Mouse (Mus musculus): ENCODE measurements around the gene Tectb.
"Not testable (repeated sequence)": the region's sequence is repeated elsewhere in the genome, so short reads cannot be mapped to it uniquely, and the experiment has no call there.

The Tectb gene

DNA sequence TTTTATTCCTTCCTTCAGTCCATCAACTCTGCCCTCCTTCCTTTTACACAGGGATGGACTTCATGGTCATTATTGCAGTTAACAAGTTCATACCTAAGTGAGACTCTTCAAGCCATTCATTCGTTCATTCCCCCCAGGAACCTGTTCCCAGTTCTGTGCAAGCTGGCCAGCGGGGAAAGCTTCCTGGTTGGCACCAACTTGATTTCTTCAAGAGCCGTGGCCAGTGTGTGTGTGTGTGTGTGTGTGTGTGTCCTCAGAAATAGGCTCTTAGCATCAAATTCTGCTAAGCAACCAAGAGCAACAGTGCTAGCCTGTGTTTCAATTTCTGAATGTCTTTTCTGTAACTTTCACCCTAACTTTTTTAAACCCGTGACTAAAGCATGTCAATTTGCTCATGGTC lies 14.6 kb upstream of the Tectb start:
- DNase-seq (ENCODE audit: low read depth): no peak

DNA sequence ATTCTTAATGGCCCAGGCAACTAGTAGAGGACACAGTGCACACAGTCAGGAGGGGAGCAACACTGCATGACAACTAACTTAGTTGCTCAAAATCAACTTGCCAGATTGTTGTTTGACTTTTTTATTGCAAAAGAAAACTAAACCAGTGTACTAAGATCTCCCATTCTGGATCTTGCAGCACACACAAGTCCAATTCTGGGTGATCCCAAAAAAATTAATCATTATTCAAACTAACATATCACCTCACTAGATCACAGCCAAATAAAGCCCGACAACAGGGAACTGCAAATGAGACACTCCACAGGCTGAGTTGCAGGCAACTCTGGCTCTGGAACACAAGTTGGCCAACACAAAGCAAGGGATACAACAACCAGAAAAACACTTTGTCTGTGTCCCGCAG lies 13.8 kb upstream of the Tectb start:
- DNase-seq (ENCODE audit: low read depth): no peak

DNA sequence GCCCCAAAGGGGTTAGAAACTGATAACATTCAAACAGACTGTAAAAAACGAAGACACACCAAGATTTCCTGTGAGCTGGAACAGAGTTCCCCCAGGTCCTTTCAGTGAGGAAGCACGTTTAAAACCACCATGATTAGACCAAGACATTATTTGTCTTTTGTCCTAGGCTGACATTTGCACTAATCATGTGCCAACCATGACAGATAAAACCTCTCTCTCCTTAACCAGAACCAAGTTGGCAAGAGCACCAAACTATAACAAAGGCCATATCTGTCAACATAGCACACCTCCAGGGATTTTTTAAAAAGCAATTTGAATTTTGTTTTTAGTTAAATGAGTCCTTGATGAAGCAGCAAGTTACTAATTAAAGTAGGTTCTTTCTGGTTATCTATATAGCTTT lies 12.8 kb upstream of the Tectb start:
- no peak for DNase-seq (ENCODE audit: low read depth)

DNA sequence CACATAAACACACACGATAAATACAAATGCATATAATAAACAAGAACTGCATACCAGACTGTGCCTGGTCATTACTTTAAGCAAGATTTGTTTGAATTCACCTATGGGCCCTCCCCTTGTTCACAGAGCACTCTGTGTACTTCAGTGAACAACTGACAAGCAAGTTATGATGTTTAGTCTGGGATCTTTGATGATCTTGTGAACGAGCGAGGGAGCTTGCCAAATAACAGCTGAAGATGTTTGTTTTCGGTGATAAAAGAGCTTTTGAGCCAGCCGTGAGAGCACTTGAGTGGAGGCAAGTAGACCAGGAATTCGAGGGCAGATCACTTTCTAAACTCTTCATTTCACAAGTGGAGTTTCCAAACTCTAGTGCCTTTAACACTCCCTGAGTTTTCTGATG lies 12.2 kb upstream of the Tectb start:
- DNase-seq (ENCODE audit: low read depth): no peak

DNA sequence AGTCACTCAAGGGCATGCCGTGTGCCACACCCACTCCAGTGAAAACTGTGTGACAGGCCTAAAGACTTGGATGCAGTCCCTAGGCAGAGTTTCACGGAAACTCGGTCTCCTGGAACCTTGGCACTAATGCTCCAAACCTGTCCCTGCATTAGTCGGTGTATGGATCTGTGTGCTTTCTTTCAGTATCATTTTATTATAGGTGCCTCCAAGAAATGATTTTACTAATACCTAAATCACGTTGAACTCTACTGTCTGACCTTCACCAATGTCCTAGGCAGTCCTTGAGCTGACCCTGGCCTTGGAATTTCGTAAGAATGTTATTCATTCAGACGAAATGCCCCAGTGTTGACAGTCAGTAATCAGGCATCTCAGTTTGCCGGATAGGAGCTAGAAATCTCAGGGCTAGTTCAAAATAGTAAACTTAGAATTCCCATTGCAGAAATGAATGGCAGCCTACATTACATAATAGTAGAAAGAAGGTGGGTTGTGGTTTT lies 11.2 kb upstream of the Tectb start:
- DNase-seq (ENCODE audit: low read depth): not testable (repeated sequence)

DNA sequence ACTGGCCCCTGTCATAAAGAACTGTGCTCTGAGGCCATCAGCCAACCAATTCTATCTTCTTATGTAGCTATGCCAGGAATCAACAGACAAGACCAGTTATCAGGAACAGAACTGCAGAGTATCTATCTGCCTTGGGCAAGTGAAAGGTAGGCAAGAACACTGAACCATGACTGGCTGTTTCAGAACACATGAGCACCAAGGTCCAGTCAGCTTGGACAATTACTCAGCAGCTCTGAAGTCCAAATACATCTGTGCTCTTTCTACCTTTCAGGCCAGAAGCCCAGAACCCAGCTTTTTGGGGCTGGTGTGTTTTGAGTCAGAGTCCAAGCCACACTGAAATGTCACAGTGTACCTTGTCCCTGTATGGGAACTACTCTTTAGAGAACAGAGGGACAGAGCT lies 10.1 kb upstream of the Tectb start:
- DNase-seq (ENCODE audit: low read depth): no peak

DNA sequence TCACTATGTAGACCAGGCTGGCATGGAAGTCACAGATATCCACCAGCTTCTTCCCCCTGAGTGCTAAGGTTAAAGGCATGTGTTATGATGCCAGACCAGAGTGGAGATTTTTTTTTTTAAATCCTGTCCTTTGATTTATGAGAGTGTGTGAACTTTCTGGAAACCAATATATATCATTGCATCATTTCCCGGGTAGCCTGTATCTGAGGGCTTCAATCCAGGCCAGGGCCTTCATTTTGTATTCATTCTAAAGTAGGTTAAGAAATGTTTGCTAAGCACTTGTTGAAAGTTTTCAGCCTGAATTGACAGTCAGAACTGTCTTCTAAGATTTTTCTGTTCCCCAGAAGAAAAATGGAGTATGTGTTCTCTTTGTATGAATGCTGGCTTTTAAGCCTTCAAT lies 8.9 kb upstream of the Tectb start:
- DNase-seq (ENCODE audit: low read depth): no peak

DNA sequence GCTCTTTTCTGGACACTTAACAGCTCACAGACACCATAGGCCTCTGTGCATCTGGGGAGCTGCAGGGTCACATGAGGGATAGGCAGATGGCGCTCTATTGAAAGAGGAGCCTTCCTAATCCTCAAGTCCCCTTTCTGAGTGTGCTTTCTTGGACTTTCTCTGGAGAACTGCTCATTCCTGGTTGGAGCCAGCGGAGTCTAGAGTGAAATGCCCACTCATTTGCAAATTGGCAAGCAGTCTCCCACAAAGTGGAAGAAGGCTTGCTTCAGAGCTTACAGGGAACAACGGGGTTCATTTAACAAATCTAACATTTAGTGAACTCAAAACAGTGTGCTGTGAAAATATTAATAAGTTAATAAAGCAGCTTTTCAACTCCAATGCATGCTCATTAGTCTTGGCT lies 3.4 kb upstream of the Tectb start:
- no peak for DNase-seq (ENCODE audit: low read depth)

DNA sequence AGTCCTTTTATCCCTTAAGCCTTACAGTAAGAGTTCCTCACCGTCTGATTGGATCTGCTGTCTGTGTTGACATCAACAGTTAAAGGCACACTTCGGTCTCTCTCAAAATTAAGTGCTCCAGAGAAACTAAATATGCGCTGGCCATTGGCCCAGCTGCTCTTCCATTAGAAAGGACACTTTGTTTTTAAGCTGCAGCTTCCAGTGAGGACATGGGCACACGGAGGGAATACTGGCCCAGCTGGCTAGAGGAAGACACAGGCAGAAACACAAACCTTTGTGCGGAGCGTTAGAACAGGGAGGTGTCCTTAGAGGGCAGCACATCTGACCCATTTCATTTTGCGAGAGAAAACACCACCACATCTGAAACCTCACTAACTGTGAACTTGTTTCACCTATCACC lies 3.9 kb downstream of the Tectb start:
- no peak for DNase-seq (ENCODE audit: low read depth)

DNA sequence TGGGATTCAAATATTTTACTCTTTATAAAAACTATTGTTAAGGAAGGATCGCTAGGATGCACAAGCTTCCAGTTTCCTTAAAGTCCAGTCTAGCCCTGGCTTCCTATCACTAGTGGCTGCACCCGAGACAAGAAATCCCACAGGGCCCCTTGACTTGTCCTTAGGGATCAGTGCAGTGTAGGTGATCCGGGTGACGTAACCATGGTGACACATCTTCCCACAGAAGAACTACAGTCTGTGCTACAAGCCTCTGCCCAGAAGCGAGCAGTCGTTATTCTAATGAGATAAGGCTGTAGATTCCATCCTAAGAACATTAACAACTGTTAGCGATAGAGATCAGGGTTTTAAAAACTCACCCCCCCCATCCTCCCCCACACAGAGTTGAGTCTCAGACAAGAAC lies 4.5 kb downstream of the Tectb start:
- no peak for DNase-seq (ENCODE audit: low read depth)

DNA sequence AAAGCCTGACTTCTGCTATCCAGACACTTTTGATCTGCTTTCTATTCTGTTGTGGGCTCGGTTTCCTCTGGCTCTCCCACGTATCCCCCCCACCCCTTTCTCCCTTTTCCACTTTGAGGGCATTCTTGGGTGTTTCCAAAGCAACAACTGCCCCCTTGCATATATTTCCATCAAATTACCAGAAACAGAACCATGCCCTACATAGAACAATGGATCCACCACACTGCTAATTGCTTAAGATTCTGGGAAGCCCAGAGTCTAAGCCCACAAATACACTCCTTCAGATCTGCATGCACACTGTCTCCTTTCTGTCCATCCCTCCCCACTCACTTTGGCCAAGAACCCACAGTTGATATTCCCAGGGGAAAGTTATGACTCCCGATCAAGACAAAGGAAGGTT lies 5.1 kb downstream of the Tectb start:
- DNase-seq (ENCODE audit: low read depth): no peak

DNA sequence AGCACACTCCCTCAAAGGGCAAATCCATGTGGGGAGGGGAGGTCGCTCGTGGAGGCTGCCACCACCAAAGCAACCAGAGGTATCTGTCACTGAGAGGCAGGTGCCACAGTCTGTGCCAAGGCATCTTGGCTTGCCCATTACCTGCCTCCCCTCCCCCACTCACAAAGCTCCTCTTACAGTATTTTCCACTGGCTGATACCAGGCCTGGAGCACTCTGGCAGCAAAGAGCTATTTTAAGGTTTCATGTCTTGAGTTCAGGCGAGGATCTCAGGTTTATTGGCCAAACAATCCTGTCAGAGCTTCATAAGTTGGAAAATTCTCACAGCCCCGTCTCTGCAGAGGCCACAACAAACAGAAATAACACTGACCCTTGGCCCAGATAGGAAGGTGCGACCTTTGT lies 9.5 kb downstream of the Tectb start:
- DNase-seq (ENCODE audit: low read depth): no peak

DNA sequence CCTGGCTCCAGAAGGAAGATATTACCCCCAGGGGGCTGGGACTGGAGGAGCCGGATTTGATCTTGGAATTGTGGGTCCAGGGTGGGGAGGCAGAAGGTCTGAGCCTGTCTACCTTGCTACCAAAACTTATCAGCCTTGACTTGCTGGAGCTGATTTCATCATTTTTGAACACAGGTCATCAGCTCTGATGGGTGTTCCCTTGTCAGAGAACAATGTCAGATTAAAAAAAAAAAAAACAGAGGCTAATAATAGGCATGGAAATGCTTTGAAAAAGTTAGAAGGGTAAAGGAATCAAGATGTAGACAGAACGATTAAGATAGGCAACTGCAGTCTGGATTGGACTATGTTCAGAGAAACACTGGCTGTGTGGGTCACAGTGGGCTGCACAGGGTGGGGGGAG lies 11.1 kb downstream of the Tectb start:
- no peak for DNase-seq (ENCODE audit: low read depth)

DNA sequence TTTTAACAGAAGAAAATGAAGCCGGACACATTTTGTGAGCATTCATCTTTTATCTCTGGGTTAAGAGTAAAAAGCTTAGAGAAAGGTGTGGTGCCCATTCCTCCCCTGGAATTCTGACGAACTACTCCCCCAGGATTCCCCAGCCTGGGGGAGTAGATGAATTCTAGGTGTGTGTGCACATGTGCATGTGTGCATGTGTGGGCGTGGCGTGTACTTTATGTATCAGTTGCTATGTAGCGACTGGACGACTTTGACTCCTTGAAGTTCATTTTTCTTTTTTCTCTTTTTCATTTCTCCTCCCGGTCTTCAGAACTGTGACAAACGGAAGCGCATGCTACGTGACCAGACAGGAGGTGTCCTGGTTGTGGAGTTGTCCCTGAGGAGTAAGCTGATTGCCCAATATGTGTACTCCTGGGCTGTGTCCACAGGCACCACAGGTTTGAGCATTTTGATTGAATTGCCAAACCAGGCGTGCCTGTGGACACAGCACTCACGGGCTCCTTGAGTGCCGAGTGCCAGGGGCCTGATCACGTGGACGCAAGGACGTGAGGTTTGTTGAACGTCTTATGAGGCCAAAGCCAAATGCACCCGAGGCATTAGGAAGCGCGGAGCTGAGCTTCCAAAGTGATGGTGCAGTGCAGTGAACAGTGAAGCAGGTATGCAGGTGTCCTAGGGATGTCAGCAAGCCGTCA lies 11.9 kb downstream of the Tectb start:
- no peak for DNase-seq (ENCODE audit: low read depth)

DNA sequence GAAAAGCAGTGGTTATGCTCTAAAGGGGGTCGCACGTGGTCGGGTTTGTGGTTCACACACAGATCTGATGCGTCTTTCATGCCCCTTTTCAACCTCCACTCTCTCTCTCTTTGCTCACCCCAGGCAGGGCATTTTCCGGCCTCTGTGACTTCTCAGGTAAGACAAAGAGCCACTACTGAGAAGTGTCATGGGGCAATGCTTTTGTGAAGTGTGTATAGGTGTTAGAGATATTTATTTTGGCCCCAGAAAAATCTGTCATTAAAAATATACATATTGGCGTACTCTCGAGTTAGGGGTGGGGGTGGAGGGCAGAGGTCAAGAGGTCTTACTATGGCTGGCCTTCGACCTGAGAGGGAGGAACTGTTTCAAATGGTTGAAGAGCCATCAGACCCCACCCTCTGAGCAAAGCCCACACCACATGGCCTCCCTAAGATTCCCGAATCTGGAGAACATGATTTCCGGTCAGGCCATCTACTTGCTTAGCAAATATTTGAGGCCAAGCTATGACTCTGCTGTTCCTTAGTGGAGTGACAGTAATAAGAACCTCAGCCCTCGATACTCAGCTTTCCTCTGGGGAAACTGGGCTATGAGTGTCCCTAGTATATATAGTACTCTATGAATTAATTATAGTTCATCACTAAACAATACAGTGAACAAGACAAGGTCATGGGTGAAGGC lies 13.3 kb downstream of the Tectb start:
- DNase-seq (ENCODE audit: low read depth): no peak

DNA sequence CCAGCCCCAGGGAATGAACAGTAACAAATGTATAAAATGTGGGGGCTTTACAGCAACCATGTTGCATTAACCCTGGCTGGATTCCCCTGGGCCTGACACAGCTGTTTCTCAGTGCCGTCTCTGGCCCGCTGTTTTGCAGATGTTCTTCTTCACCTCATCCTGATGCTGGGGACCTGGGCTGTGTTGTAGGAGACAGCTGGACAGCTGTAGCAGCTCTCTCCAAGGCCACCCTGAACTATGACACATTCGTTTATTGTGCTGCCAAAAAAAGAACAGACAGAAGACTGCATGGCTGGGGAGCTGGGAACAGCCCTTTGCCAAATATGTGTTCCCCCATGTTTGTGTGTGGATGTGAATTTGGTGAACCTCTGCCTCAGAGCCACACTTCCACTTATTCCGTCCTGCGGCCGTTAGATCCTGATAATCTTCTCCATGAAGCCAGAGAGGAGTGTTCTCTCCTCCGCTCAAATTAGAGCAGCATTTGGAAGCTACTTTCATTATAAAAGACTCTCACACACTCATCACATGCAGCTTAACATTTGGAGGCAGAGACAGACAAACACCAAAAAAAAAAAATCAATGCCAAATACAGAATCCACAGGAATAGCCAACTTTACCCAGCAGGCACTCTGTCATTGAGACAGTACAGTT lies 14.1 kb downstream of the Tectb start:
- no peak for DNase-seq (ENCODE audit: low read depth)

DNA sequence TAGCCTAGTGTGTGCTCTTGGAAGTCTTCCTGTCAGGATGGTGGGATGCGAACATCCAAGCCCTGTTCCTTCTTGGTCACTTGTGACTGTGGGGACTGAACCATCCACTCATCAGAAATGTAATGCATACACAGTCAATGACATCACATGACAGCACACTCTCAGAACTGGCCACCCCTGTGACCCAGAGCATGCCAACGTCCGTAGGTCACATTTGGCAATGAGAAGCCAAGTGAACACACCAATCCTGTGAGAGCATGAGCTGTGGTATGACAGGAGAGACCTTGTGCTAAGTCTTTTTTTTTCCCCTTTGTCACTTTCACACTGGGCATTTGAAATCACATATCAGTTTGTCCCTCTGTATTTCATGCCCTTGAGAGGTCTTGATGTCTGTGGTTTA lies 15.0 kb downstream of the Tectb start:
- no peak for DNase-seq (ENCODE audit: low read depth)

DNA sequence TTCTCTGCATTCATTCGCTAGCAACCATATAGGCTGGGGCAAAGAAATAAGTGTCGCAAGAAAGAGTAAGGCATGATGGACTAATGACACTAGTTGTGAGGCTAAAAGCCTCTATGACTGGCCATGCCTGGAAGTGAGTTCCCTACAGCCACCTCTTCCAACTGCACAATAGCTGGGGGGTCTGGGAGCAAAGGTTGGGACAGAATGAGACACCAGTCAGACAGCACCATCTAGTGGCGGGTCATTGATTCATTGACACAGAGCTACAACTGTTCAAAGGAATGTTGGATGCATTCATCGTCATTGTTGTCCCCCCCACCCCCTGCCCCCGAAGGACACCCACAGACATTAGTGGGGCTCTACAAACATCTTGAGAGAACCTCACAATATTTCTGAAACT lies 17.8 kb downstream of the Tectb start:
- peak; percentile 46 for DNase-seq (ENCODE audit: low read depth)

DNA sequence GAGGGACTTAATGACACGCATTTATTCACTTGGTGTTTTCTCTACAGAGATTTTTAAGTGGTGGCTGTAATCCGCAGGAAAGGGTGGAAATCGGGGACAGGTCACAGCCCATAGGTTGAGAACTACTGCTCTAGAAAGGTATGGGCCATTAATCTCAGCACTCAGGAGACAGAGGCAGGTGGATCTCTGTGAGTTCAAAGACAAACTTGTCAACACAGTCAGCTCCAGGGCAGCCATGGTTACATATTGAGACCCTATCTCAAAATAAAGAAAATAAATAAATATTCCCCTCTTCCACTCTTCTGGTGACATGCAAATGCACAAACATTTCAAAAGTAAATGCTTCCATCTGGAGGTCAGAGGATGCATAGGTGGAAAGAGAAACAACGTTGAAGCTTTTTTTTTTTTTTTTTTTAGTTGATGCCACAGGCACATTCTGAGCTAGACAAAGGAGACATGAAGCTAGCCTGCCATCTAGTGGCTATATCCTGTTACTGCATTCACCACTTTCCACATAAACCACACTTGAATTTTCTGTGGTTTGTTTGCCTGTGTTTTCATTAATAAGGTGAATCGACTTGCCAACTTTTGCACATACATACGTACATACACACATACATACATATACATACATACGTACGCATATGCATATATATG lies 26.1 kb downstream of the Tectb start:
- peak; percentile 78 for DNase-seq (ENCODE audit: low read depth)

DNA sequence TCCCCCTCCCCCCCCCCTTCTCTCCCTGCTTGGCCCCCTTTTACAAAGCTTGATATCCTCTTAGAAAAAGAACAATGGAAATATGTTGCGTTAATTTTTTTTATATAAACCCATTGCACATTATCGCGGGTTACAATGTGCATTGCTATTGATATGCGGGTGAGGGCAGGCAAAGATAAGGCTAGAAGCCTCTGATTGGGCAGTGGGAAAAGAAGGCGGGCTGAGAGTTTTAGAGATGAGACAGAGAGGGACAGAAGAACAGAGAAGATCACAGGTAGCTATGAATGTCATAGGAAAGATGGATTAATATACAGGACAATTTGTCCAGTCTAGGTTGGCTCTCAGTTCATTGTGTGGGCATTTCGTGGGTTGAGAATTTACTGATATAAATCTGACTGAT lies 26.7 kb downstream of the Tectb start:
- DNase-seq (ENCODE audit: low read depth): no peak

DNA sequence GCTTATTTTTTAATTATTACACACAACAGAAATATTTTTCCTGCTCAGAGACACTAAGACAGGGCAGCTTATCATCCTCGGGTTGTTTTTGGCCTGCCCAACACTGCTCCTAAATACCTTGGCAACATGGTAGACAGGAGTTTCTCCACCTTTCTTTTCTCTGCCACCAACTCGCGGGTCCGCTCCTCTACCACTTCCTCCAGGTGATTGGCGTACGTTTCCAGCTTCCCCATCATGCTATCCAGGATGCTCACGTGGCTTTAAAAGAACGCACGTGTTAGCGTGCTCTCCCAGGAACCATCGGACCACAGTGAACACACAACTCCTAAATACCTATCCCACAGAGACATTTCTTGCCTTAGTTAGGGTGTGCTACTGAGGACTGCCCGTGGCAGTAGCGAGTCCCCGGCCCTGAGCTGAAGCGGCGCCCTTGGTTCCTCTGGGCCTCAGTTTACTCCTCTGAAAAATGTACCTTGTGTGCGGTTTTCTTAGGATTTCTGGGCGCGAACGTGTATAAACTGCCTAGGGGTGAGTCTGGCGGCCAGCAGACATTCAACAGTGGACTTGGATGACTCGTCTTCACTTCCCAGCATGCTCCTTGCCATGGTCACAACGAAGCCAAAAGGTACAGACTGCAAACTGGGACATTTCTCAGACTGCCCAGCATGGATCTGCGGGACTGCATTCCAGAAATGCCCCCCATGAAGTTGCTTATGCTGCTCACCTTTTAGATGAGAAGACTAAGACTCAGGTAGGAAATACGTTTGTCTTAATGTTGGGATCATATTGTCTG lies 27.4 kb downstream of the Tectb start:
- no peak for DNase-seq (ENCODE audit: low read depth)

DNA sequence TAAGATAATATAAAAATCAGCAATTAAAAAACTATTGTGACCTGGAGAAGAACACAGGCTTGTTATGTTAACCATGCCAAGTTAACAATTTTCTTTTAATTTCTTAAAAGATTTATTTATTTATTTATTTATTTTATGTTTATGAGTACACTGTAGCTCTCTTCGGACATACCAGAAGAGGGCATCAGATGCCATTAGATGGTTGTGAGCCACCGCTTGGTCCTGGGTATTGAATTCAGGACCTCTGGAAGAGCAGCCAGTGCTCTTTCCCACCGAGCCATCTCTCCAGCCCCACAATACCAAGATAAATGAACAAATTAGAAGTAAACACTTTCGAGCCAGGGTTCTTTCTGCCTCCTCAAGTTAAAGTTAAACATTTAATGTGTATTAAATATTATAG lies 28.1 kb downstream of the Tectb start:
- no peak for DNase-seq (ENCODE audit: low read depth)

All from induced T-regulatory cell, adult 2 months (primary cell).